Mouse (Mus musculus): ENCODE measurements around the gene Pla2g12b.
A peak's percentile ranks its signal among the peaks of the same experiment; 100 is the strongest.
"Not testable (repeated sequence)": the region's sequence is repeated elsewhere in the genome, so short reads cannot be mapped to it uniquely, and the experiment has no call there.

Pla2g12b gene

DNA sequence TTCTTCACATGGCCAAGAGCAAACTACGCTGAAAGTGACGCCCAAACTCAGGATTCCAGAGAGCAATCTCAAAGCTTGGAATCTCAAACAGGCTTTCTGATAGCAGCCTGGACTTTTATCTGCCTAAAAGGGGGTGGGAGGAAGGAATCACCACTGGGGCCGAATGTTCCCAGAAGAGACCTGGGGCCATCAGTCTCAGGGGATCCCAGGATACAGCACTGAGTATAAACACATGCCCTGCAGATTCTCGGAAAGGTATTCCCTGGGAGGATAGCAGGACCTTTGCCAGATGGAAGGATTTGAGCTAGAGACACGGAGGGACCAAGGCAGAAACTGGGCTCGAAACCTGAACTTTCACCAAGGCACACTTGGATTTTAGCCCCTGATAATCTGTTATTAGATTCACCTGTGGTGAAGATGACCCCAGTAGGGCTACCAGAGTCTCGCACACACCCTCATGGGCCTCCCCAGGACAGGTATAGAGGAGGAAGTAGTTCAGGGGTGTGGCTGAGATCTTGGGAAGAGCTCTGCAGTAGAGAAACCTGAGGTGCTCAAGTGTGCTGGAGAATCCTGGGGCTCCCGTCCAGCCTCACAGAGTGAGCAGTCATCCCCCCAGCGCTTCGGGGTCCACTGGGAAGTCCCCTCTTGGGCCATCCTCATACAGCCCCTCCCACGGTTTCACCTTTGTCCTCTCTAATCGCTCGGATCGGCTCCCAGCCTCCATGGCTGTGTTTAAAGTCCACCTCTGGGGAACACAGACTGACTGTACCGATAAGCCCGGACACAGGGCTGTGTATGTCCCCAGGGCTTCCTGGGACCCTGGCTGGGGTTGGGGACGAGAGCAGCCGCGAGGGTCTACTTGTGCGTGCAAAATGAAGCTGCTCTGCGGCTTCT, at the start of gene Pla2g12b:
Gene Pla2g12b (plus strand): TSS at position 762 of the 894 bp plus-strand sequence.
- DNase-seq (ENCODE audit: low read depth), result no peak

DNA sequence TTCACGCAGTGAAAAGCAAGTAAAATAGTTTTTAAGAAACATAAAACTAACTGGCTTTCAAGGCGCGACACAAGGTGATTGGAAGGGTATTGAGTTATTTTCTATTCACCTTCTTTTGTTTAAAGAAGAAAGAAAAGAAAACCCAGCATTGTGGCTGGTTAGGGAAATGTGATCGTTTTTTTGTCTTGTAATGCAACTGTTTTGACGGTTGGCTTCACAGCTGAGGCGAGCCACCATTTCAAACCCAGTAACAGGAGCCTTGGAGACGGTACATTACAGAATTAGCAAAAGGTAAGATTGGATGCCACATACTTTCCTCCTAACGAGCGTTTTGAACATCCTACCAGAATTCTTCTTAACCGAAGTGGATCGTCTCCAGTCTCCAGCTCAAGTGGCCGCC, 49.3 kb upstream of the Pla2g12b start:
- DNase-seq (ENCODE audit: low read depth), result no peak

DNA sequence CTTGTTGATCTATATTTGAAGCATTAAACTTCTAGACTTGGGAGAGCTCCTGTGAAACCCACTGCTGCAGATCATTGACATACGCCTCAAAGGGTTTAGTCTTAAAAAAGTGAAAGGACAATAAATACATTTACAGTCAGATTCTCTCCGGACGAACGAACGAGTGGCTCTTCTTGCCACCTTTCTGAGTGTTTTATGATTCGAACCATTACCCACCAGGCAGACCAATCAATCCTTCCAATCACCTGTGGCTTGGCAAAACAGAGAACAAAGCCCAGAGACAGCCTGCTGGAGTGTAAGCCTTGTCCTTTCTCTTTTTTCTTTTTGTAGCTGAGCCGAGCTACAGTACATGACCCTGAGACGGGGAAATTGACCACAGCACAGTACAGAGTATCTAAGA, 48.4 kb upstream of the Pla2g12b start:
- DNase-seq (ENCODE audit: low read depth), result no peak

DNA sequence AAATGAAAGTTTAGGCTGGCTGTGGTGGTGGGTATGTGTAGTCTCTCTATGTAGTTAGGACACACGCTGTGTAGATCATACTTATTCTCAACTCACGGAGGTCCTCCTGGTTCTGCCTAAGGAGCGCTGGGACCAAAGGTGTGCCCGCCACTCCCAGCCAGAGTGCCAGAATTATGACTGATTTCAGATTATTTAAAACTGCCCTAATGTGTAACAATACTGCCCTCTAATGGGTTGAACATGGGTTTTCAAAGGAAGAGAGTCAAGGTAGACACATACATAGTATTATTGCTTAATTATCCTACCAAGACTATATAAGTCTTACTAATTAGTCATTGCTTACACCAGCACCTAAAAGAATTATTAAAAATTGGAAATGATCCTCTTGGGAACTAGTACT, 44.7 kb upstream of the Pla2g12b start:
- DNase-seq (ENCODE audit: low read depth), result peak; percentile 38

DNA sequence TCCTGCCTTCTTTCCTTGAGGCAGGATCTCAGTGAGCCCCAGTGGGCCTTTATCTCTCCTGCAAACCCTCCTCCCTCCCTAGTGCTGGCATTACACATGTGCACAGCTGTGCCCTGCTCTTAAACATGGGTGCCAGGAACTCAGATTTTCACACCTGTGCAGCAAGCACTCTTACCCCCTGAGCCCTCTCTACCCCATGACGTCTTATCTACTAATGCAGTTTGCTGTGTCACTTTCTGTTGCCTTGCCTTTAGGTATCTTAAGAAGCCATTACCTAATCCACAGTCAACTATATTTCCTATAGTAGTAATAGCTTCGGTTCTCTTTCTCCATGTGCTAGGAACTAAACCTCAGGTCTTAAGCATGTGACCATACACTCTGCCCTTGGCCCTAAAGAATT, 40.3 kb upstream of the Pla2g12b start:
- no peak for DNase-seq (ENCODE audit: low read depth)

DNA sequence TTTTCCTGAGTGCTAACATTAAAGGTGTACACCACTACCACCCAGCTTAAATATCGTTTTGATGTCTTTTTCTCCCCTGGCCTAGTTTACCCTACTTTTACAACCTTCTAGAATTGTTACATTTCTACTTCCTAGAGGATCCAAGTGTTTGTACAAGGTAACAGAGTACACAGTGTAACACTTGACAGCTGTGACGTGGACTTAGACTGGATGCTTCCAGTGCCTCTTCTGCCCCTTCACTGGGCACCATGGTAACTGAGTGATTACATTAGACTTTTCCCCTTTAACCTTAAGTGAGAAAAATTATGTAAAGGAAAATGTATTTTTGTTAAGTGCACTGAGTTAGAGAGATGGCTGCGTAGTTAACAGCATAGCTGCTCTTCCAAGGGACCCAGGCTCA, 38.9 kb upstream of the Pla2g12b start:
- no peak for DNase-seq (ENCODE audit: low read depth)

DNA sequence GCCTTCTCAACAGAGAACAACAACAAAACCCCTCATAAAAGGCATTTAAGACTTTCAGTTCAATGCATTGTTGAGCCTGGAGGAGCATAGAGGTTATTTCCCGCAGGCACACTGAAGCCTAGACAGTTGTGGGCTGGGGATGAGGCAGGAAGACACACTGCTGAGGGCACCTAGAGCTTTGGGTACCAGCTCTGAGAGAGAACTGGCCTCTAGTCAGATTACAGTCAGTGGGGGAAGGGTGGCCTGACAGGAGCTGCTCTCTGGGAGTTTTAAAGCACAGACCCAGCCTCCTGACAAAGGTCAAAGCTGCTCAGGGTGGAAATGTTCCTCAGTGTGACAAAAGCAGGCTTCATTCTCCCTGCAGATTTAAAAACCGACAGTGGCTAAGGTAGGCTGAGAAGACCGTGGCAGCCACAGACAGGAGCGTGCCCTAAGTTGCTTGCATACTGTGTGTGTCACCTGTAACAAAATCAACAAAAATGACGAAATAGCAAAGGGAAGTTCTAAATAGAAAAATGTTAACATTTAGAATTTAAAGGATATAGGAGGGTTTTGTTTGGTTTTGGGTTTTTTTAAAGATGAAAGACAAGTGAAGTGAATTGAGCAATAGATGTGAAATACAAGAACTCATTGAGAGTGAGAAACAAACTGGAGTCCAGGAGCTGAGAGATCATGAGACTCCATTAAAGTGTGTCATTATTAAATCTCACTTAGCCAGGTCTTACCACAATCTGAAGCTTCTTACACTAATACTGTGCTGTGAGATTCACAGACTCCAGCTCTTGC, 37.5 kb upstream of the Pla2g12b start:
- no peak for DNase-seq (ENCODE audit: low read depth)

DNA sequence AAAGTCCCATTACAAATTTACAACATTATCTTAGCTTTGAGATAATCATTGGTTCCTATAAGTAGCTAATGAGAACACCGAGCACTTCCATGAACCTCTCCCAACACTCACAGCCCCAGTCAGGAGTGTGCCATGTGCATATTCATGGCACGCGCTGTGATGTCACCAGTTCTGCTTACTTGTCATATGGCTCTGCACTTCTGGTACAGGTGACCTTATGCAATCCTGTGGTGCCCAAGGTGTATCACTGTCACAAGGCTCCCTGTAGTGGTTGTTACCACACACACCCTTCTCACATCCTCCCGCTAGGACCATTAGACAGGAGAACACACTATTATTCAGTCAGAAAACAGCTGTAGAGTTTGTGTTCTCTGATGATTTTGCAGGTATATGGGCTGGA, 36.7 kb upstream of the Pla2g12b start:
- DNase-seq (ENCODE audit: low read depth), result no peak

DNA sequence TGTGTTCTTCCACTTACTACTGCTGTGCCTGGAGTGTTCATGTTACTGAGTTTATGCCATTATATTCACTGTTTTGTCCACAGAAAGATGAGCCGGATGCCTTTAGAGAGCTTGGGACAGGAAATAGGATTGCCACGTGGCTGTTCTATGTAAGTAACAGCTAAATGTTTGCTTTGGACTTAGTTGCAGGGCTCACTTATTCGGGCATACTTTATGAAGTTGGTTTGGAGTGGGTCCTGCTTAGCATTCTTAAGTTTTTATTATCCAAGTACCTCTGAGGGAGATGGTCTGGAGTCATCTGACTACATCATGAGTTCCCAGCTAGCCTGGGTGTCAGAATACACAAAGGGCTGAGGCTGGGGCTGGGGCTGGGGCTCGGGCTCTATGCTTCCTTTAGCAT, 36.3 kb upstream of the Pla2g12b start:
- DNase-seq (ENCODE audit: low read depth), result no peak

DNA sequence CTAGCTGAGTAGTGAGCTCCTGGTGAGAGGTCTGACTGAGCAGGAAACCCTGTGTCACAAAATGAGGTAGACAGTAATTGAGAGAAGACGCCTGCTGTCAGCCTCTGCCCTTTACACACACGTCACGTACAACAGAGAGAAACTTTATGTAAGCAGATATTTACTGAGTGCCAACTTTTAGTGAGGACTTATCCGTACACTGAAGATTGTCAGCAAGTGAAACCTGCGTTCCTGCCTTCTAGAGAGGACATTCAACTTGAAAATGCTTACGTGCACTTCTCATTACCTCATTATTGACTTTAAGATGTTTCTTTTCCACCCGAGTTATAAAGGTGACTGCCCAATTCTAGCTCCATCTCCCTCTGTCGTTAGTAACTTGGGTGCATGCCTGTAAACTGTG, 34.7 kb upstream of the Pla2g12b start:
- DNase-seq (ENCODE audit: low read depth), result no peak

DNA sequence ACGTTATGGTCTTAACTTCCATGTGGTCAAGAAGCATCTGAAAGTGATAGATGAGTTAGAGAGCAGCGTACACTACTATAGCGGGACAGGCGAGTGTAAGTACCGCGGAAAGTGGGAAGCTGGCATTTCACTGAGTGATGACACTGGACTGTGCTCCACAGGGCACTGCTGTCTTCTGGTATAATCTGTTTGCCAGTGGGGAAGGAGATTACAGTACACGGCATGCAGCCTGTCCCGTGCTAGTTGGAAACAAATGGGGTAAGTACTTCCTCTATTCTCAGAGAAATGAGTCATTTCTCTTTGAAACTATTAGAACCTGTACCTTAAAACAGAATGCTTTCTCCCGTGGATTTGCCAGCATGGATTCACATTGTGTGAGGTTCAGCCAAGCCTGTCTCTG, 34.0 kb upstream of the Pla2g12b start:
- DNase-seq (ENCODE audit: low read depth), result no peak

DNA sequence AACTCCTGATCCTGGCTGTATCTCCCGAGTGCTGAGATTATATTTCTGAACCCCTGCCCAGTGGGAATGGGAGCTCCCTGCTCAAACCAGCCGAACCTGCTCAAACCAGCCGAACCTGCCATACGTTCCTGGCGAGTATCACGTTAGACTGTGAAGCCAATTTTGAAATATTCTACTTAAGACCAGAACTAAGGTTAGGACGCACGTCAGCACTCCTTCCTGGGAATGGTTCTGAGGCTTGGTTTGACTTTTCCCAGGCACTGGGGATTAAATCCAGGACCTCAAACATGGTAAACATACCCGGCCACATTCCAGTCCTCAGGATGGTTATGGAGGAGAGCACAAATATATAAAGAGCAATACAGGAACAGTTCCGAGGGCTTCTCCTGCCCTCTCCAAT, 25.6 kb upstream of the Pla2g12b start:
- no peak for DNase-seq (ENCODE audit: low read depth)

DNA sequence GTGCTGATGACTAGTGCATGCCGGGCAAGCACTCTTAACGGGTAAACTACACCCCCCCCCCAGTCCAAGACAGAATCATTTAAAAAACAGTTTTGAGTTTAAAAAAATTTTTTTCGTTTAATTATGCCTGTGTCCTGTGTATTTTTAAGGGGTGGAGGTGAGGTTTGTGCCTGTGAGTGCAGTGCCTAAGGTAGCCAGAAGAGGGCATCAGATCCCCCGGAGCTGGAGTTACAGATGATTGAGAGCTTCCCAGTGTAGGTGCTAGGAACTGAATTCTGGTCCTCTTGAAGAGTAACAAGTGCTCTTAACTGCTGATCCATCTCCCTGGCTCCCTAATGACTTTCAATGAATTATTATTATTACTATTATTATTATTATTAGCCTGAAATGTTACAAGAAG, 24.7 kb upstream of the Pla2g12b start:
- peak; percentile 36 for DNase-seq (ENCODE audit: low read depth)

DNA sequence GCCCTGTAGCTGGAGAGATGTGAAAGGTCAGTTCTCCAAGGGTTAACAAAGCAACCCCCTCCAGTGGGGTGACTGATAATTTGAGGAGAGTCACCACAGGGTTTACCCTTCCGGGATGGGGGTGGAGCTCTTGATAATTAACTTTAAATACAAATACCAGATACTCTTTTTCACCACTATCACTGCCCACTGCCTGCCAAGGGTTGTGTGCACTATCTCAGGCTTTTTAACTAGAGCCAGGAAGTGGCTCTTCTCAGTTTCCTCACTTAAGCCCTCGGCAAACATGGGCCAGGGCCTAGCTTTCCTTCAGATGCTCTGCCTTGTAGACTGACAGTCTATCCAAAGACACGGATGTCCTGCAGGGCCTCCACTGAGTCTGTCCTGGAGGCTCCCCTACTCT, 23.5 kb upstream of the Pla2g12b start:
- DNase-seq (ENCODE audit: low read depth), result peak; percentile 79

DNA sequence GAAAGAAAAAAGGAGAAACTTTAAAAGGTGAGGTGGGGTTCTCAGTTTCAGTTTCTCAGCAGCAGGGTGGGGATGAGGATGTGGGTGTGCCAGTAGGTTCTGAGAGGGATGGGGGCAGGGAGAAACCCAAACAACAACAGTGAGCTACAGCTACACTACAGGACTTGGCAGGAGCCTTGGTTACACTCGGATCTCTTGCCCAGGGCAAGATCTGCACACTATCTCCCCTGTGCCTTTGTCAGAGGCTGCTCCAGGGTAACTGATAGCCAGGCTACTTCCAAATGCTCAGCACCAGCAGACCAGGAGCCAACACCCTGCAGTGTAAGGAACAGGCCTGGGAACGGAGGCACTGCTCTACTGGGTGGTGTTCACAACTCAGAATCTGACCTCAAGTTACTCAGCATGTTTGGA, 23.0 kb upstream of the Pla2g12b start:
- peak; percentile 83 for DNase-seq (ENCODE audit: low read depth)

DNA sequence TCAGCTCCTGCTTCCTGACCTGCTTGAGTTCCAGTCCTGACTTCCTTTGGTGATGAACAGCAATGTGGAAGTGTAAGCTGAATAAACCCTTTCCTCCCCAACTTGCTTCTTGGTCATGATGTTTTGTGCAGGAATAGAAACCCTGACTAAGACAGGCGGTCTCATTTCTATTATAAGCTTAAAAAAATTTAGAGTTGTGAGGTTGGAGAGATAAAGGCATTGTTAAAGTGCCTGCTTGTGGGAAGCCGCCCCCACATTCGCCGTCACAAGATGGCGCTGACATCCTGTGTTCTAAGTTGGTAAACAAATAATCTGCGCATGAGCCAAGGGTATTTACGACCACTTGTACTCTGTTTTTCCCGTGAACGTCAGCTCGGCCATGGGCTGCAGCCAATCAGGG, 21.9 kb upstream of the Pla2g12b start:
- DNase-seq (ENCODE audit: low read depth), result peak; percentile 62

DNA sequence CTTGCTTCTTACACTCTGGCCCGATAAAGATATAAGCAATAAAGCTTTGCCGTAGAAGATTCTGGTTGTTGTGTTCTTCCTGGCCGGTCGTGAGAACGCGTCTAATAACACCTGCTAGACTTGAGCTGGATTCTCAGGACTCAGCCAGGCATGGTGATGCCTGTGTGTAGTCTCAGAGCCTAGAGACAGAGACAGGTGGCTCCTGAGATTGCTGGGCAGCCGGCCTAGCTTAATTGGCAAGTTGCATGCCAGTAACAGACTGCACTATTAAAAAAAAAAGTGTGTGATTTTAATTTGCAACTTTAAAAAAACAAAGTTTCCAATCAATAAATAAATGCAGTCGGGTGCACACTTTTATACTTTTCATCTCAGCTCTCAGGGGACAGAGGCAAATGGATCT, 16.5 kb upstream of the Pla2g12b start:
- no peak for DNase-seq (ENCODE audit: low read depth)

DNA sequence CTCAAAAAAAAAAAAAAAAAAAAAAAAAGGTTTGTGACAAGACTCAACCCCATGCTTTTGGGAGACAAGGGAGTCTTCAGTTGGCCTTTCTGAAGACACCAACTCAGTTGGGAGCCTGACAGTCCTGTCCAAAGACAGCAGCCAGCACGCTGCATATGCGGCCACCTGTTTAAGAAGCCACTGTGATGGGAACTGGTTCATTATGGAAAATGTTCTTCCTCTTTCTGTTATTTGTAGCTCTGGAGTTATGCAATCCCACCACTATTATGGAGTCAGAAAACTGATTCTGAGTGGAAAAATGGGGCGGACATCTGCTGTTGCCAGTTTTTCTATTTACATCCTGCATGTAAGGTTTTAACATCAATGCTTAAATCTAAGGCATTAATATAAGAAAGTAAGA, 13.8 kb upstream of the Pla2g12b start:
- DNase-seq (ENCODE audit: low read depth), result no peak

DNA sequence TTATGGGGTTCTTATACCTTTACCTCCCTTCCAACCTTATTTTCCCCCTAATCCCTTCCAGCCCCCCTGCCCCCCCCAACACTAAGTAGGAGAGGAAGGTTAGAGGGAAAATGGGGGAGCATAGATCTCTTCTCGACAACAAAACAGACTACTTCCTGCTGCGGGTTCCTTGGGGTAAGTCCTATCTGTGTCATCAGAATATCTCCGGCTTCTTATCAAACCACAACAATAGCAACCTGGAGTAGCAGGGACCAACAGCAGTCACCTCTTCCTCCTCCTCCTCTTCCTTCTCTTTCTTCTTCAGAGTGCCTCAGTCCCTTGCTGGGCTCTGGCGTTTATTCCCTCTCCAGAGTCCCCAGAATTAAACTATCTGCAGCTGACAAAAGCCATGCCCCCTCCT, 11.6 kb upstream of the Pla2g12b start:
- DNase-seq (ENCODE audit: low read depth), result peak; percentile 58

DNA sequence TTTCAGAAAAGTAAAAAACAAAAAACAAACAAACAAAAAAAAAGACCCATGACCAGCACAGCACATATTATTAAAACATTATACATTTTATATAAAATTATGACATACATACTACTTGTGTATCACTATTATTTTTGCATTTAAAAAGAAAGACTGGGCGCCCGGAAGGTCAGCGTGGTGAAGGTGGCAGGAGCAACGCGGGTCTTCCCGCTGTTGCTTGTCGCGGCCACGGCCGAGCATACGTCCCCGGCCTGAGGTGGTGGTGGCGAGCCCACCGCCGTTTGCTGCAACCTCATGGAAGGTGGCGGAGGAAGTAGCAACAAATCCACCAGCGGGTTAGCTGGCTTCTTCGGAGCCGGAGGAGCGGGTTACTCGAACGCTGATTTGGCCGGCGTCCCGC, 8.0 kb upstream of the Pla2g12b start, which contains the start of gene Gm10273:
Gene Gm10273 (plus strand): TSS at position 172 of the 400 bp plus-strand sequence.
- not testable (repeated sequence) for DNase-seq (ENCODE audit: low read depth)

DNA sequence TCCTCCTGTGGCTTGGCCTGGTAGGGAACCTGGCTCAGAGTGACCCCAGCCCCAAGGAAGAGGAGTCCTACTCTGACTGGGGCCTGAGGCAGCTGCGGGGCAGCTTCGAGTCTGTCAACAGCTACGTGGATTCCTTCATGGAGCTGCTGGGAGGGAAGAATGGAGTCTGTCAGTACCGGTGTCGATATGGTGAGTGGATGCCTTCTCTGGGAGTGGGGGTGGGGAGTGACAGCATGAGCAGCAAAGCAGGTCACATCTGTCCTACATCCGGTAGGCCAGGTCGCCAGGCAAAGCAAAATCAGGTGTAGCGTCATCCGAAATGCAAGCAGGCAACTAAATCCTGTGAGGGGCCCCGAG, 311 bp downstream of the Pla2g12b start:
- DNase-seq (ENCODE audit: low read depth), result no peak

DNA sequence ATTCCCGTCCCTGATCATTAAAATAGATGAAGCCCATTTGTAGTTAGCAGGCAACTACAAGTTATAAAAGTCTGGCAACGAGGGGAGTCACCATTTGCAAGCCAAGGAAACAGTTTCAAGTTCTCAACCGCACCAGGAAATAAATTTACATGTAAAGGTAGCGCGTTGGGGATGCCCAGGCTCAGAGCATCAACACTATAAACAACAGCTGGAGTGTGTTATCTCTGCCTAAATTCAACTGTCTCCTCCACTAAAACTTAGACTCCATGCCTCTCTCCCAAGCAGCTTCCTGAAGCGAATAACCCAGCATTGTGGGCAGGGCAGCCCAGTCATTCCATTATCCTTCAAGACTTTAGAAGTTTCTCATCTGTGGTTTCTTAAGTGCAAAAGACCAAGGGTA, 5.0 kb downstream of the Pla2g12b start:
- DNase-seq (ENCODE audit: low read depth), result no peak

DNA sequence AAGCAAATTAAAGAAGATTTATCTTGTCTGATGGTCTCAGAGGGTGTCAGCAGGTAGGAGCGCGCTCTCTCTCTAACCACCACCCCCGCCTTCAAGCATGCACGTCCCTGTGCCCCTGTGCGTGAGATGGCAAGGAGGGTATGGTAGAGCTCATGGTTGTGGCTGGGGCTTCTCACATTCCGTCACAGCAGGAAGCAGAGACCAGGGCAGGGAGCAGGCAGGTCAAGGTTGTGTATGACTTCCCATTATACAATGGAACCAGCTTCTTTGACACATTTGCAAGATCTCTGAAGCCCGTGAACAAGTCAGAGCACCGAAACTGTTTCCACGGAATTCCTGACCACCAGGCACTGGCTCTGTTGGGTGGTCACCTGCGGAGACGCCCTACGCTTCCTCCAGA, 6.8 kb downstream of the Pla2g12b start:
- no peak for DNase-seq (ENCODE audit: low read depth)
